Mouse (Mus musculus) neural tube, embryonic 12.5 days (tissue): ENCODE data around the gene Crhr2. TPM values are rescaled to one million over a fixed set of nuclear protein-coding genes. Genes with fewer than 3 reads are reported as not detected.

ENCODE experiments used
- polyA plus RNA-seq: library from polyadenylated mRNA; unstranded; fragments of >200 nt; fragmentation: Nextera tagmentation; extraction: Ambion mirVana; gene quantifications from 2 replicates; pipeline ENCODE4 v1.2.1, GENCODE M21; 2016

Crhr2 gene
- polyA plus RNA-seq, 1 experiment from 2014 or later = 0.66 TPM

Other genes with a start within 250 kb of the Crhr2 start
- gene Nod1, start 160.4 kb downstream of the Crhr2 start, polyA plus RNA-seq = 3.3 and 3.5 TPM in 2 replicates
- 14.3 and 15.4 TPM in 2 replicates for gene Ggct, start 140.1 kb downstream of the Crhr2 start, polyA plus RNA-seq
- 202 and 206 TPM in 2 replicates for gene Gars, start 95.0 kb downstream of the Crhr2 start, polyA plus RNA-seq
- gene Inmt, start 42.0 kb upstream of the Crhr2 start, polyA plus RNA-seq = not detected in 2 replicates
- gene Mindy4, start 70.4 kb upstream of the Crhr2 start, polyA plus RNA-seq = 8.8 and 11.7 TPM in 2 replicates
- gene Aqp1, start 203.4 kb upstream of the Crhr2 start, polyA plus RNA-seq = 3.0 and 3.4 TPM in 2 replicates
- not detected in 2 replicates for gene Ghrhr, start 243.3 kb upstream of the Crhr2 start, polyA plus RNA-seq